Mouse (Mus musculus) brain, embryonic 14.5 days (tissue): ENCODE data around the gene Pnrc2.

Experiments used
- CTCF ChIP-seq: fragments of 200-500 bp; IDR thresholded peaks from 2 replicates; pipeline ENCODE4 v1.5.1; 2012; ENCODE audit warnings: inconsistent platforms, mild to moderate bottlenecking, moderate library complexity, borderline replicate concordance; ENCODE audit not compliant: insufficient read depth, insufficient read length; ENCODE audit errors: extremely low read depth
- POLR2A ChIP-seq: fragments of 200-500 bp; IDR thresholded peaks from 2 replicates; pipeline ENCODE4 v1.6.1; 2012; ENCODE audit warnings: mild to moderate bottlenecking, inconsistent platforms, borderline replicate concordance; ENCODE audit not compliant: poor library complexity, insufficient read depth, insufficient read length, severe bottlenecking; ENCODE audit errors: extremely low read depth

GRCm38 (mm10) chr4:135892884-135893283 is 19.2 kb upstream of the Pnrc2 start:
- TF ChIP-seq CTCF (no peak), POLR2A (no peak)
